Mouse (Mus musculus): ENCODE results near the gene Stard3.

DNA sequence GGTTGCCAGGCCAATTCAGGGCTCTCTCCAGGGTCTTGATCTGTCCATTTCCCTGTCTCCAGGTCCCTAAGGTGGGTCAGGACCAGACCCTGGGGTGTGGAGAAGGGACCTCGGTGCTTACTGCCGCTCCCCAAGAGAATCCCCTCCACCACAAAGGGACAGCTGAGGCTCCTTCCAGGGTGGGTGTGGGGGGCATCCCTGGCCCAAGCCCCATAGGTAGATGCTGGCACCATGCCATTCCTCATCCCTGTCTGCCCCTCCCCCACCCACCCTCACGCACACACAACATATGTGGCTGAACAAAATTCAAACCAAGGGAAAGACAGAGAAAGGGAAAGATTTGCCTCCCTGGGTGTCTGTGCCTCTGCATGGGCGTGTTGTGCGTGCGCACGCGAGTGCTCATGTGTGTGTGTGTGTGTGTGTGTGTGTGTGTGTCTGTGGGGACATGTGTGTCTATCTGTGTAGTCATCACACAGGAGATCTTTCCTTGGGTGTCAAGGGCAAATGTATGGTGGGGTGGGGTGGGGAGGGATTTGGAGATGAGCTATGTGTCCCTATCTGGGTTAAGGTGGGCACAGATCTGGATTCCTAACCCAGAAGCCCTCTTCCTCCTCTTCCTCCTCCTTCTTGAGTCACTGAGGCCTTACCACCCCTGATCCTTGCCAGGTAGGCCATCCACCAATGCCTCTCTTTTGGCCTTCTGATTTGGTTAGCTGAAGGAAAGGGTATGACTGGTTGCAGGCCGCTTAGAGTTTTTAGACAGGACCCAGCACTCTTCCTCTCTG is 28.0 kb upstream of the Stard3 start:
- TF ChIP-seq CTCF (IDR thresholded peaks at IDR 0.05; ENCODE audit: extremely low read depth, insufficient read length, insufficient replicate concordance, low read depth, low read length) = no peak
- TF ChIP-seq POLR2A (IDR thresholded peaks at IDR 0.05; ENCODE audit: low read depth, low read length) = no peak
